Mouse (Mus musculus): ENCODE results near the gene Gm21954. TPM values are rescaled to one million over a fixed set of nuclear protein-coding genes. Genes with fewer than 3 reads are reported as not detected.

The Gm21954 gene
- polyA plus RNA-seq, 1 experiment from 2014 or later, result not detected

DNA sequence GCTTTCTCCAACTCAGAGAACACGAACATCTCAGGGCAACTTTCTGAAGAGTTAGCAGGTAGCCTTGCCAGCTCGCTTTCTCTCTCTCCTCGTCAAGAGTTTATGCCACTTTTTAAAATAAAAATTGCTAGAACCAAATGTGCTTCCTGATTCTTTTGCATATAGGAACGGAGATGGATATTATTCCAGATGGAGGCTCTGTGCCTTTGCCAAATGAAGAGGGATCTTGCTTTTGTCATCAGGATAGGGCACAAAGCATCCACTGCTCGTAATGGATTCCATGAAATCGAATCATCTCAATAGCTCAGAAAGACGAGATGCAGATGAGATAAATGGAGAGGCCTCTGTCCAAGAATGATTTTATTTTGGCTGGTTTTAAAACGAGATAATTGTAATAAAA lies 28.7 kb downstream of the Gm21954 start:
- 88% methylated on average over 8 of the region's 8 CpGs for WGBS
- no peaks in the 10 kb centered on the region for H3K36me3 ChIP-seq (ENCODE audit: insufficient read depth, low read length)
- no peaks in the 10 kb centered on the region for H3K4me1 ChIP-seq (replicated peaks; ENCODE audit: insufficient read depth, low read length)
- TF ChIP-seq CTCF (IDR thresholded peaks at IDR 0.05; ENCODE audit: low read depth), result no peak
- no peaks in the 10 kb centered on the region for H3K27me3 ChIP-seq (ENCODE audit: insufficient read depth, low read length)
- H3K27ac ChIP-seq, result no peak overlapping the region
- DNase-seq (ENCODE audit: low spot score), result no peak
- H3K4me3 ChIP-seq (replicated peaks; ENCODE audit: low read depth, low read length), result no peak overlapping the region
- no peak overlapping the region for H3K4me2 ChIP-seq (ENCODE audit: low read length)
- H3K9me3 ChIP-seq (replicated peaks; ENCODE audit: low read length), result no peaks in the 10 kb centered on the region
- no peak overlapping the region for H3K9ac ChIP-seq (ENCODE audit: low read depth, low read length)
- no peak for ATAC-seq (replicated peaks; ENCODE audit: low FRiP score, low read depth)

DNA sequence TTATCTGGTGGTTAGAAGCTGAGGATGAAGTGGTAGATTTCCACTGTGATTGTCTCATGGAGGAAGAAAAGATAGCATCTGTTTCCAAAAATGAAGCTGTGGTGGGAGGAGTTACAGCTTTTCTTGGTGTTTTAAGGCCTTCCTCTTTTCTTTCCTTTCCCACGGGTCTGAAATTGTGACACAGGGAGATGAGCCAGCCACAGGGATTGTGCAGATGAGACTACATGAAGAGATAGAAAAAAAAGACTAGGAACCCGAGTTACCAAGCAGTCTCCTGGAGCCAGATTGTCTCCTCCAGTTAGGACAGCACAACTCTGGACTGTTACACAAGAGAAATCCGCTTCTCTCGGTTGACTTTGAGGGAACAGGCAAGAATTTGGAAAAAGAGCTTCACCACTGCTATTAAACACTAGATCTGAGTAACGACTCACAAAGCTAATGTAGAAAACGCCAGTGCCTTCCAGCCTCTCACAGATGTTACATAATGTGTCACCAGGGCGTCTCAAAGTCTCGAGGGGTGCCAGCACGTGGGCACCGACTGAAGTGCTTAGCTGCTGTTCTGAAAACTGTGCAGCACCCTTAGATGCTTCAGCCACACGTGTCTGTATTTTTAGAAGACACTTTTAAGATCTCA lies 29.9 kb downstream of the Gm21954 start:
- 77% methylated on average over 11 of the region's 11 CpGs for WGBS
- Histone ChIP-seq H3K4me1 (replicated peaks; ENCODE audit: insufficient read depth, low read length) (no peaks in the 10 kb centered on the region), H3K9me3 (replicated peaks; ENCODE audit: low read length) (no peaks in the 10 kb centered on the region), H3K27me3 (ENCODE audit: insufficient read depth, low read length) (no peaks in the 10 kb centered on the region), H3K9ac (ENCODE audit: low read depth, low read length) (no peak overlapping the region), H3K27ac (no peak overlapping the region), H3K4me2 (ENCODE audit: low read length) (no peak overlapping the region), H3K36me3 (ENCODE audit: insufficient read depth, low read length) (no peaks in the 10 kb centered on the region), H3K4me3 (replicated peaks; ENCODE audit: low read depth, low read length) (no peak overlapping the region)
- no peak for ATAC-seq (replicated peaks; ENCODE audit: low FRiP score, low read depth)
- no peak for DNase-seq (ENCODE audit: low spot score)
- TF ChIP-seq CTCF (IDR thresholded peaks at IDR 0.05; ENCODE audit: low read depth), result no peak

DNA sequence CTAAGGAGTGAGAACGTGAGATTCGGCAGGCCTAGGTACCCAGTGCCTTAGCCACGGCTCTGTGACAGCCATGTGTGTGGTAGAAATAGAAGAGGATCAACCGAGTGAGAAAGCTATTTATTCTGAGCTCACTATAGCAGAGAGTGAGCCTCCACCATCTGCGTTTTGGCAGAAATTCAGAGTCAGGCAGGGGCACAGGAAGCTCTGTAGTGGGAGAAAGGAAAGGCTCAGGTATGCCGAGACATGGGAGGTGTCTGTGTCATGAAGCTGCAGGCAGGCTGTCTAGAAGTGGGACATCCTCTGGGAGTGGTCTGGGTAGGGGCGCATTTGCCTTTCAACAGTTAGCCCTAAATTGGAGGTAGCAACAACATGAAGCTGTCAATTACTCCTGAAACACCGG lies 31.7 kb downstream of the Gm21954 start:
- Histone ChIP-seq H3K4me3 (replicated peaks; ENCODE audit: low read depth, low read length) (no peak overlapping the region), H3K36me3 (ENCODE audit: insufficient read depth, low read length) (no peaks in the 10 kb centered on the region), H3K27ac (no peak overlapping the region), H3K4me2 (ENCODE audit: low read length) (no peak overlapping the region), H3K4me1 (replicated peaks; ENCODE audit: insufficient read depth, low read length) (no peaks in the 10 kb centered on the region), H3K9me3 (replicated peaks; ENCODE audit: low read length) (no peaks in the 10 kb centered on the region), H3K27me3 (ENCODE audit: insufficient read depth, low read length) (no peaks in the 10 kb centered on the region), H3K9ac (ENCODE audit: low read depth, low read length) (no peak overlapping the region)
- DNase-seq (ENCODE audit: low spot score) (no peak), ATAC-seq (replicated peaks; ENCODE audit: low FRiP score, low read depth) (no peak)
- WGBS, result 33% methylated on average over 8 of the region's 8 CpGs
- TF ChIP-seq CTCF (IDR thresholded peaks at IDR 0.05; ENCODE audit: low read depth), result no peak

DNA sequence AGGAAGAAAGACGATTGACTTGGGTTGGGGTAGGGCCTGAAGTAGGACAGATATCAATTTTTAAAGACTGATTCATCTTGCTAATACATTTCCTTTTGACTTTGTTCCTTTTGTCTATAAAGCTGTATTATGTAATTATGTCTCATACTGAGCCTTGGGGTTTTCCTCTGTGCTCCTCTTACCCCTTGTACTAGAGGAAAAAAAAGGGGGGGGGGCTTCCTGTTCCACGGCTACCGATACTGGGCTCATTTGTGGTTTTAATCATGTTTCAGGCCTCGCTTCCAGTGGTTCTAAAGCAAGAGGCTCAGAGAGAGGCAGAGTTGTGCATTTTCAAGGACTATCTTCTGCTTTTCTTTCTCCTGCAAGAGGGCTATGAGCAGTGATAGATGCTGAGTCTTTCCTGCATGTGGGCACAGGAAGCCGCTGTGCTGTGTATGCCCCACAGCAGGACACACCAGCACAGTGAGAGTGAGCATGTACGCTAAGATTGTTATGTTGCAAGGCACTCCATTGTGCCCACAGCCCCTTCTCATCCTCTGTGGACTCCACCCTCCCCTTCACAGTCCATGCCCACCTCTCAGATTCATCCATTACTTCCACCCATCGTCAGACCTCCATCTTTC lies 33.1 kb downstream of the Gm21954 start:
- H3K9ac ChIP-seq (ENCODE audit: low read depth, low read length), result no peak overlapping the region
- ATAC-seq (replicated peaks; ENCODE audit: low FRiP score, low read depth) (no peak), DNase-seq (ENCODE audit: low spot score) (no peak)
- H3K36me3 ChIP-seq (ENCODE audit: insufficient read depth, low read length), result no peaks in the 10 kb centered on the region
- no peak overlapping the region for H3K4me2 ChIP-seq (ENCODE audit: low read length)
- H3K27me3 ChIP-seq (ENCODE audit: insufficient read depth, low read length), result no peaks in the 10 kb centered on the region
- no peak overlapping the region for H3K27ac ChIP-seq
- no peak for TF ChIP-seq CTCF (IDR thresholded peaks at IDR 0.05; ENCODE audit: low read depth)
- H3K9me3 ChIP-seq (replicated peaks; ENCODE audit: low read length), result no peaks in the 10 kb centered on the region
- no peak overlapping the region for H3K4me3 ChIP-seq (replicated peaks; ENCODE audit: low read depth, low read length)
- 86% methylated on average over 7 of the region's 7 CpGs for WGBS
- no peaks in the 10 kb centered on the region for H3K4me1 ChIP-seq (replicated peaks; ENCODE audit: insufficient read depth, low read length)

DNA sequence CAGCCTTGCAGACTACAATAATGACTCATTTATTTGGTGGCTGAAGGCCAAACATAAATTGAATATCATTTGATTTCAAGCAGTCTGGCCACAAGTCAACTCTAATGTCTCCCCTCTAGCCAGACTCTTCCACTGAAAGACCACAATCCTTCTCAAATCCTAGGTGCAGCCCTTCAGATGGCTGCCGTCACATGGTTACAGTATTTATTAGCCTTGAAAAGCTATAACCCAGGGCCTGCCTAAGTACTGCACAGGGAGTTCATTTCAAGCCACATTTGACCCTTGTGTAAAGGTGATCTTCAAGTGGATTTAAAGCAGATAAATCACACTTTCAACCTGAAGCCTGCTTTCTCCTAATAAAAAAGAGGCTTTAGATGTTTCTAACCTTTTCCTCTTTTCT lies 37.7 kb downstream of the Gm21954 start:
- H3K4me3 ChIP-seq (replicated peaks; ENCODE audit: low read depth, low read length), result no peak overlapping the region
- DNase-seq (ENCODE audit: low spot score) (no peak), ATAC-seq (replicated peaks; ENCODE audit: low FRiP score, low read depth) (no peak)
- H3K9me3 ChIP-seq (replicated peaks; ENCODE audit: low read length), result no peaks in the 10 kb centered on the region
- TF ChIP-seq CTCF (IDR thresholded peaks at IDR 0.05; ENCODE audit: low read depth), result no peak
- no peak overlapping the region for H3K27ac ChIP-seq
- 50% methylated on average over 1 of the region's 1 CpGs for WGBS
- H3K9ac ChIP-seq (ENCODE audit: low read depth, low read length), result no peak overlapping the region
- no peaks in the 10 kb centered on the region for H3K4me1 ChIP-seq (replicated peaks; ENCODE audit: insufficient read depth, low read length)
- no peaks in the 10 kb centered on the region for H3K36me3 ChIP-seq (ENCODE audit: insufficient read depth, low read length)
- no peaks in the 10 kb centered on the region for H3K27me3 ChIP-seq (ENCODE audit: insufficient read depth, low read length)
- H3K4me2 ChIP-seq (ENCODE audit: low read length), result no peak overlapping the region

DNA sequence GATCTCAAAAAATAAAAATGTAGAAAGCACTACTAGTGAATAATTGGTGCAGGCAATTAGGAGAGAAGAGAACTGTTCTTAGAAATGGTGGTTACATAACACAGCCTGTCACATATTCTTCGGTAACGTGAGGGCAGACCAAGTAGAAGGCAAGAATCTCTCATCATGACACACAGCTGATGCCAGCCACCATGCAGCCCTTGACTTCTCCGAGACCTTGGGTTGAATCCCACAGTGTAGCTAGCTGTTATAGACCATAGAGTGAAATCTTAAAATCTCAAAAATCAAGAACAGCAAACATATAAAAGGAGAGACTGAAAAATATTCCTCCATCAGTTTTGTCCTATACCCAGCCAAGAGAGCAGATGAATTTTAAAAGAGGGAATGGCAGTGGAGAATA lies 40.8 kb downstream of the Gm21954 start:
- Histone ChIP-seq H3K27me3 (ENCODE audit: insufficient read depth, low read length) (no peaks in the 10 kb centered on the region), H3K9me3 (replicated peaks; ENCODE audit: low read length) (no peaks in the 10 kb centered on the region), H3K27ac (no peak overlapping the region), H3K9ac (ENCODE audit: low read depth, low read length) (no peak overlapping the region), H3K4me1 (replicated peaks; ENCODE audit: insufficient read depth, low read length) (no peaks in the 10 kb centered on the region), H3K36me3 (ENCODE audit: insufficient read depth, low read length) (no peaks in the 10 kb centered on the region), H3K4me2 (ENCODE audit: low read length) (no peak overlapping the region), H3K4me3 (replicated peaks; ENCODE audit: low read depth, low read length) (no peak overlapping the region)
- WGBS, result 92% methylated on average over 3 of the region's 3 CpGs
- no peak for TF ChIP-seq CTCF (IDR thresholded peaks at IDR 0.05; ENCODE audit: low read depth)
- ATAC-seq (replicated peaks; ENCODE audit: low FRiP score, low read depth) (no peak), DNase-seq (ENCODE audit: low spot score) (no peak)
